Mouse (Mus musculus) kidney, adult 9 months (tissue): ENCODE results near the gene Rin2.

Experiments used
- DNase-seq: peaks from one replicate; pipeline ENCODE4 v3.0.0; 2022

Rin2 gene

GRCm38 (mm10) chr2:145736543-145736942 lies 61.5 kb downstream of the Rin2 start:
- no peak for DNase-seq

GRCm38 (mm10) chr2:145737196-145737595 lies 62.2 kb downstream of the Rin2 start:
- DNase-seq: no peak

GRCm38 (mm10) chr2:145740729-145741128 lies 65.7 kb downstream of the Rin2 start:
- no peak for DNase-seq

GRCm38 (mm10) chr2:145742795-145743710 lies 68.0 kb downstream of the Rin2 start:
- no peak for DNase-seq

- no peak for DNase-seq
Measured at GRCm38 (mm10) chr2:145746406-145746805, 71.4 kb downstream of the Rin2 start.

- no peak for DNase-seq
Measured at GRCm38 (mm10) chr2:145749645-145750044, 74.6 kb downstream of the Rin2 start.

GRCm38 (mm10) chr2:145752572-145752971 lies 77.6 kb downstream of the Rin2 start:
- no peak for DNase-seq

GRCm38 (mm10) chr2:145753973-145754372 lies 79.0 kb downstream of the Rin2 start:
- DNase-seq: no peak

- no peak for DNase-seq
Measured at GRCm38 (mm10) chr2:145755864-145756822, 81.1 kb downstream of the Rin2 start.

- DNase-seq: peak; percentile 31
Measured at GRCm38 (mm10) chr2:145760121-145760520, 85.1 kb downstream of the Rin2 start.

- no peak for DNase-seq
Measured at GRCm38 (mm10) chr2:145761436-145761835, 86.4 kb downstream of the Rin2 start.

- no peak for DNase-seq
Measured at GRCm38 (mm10) chr2:145769964-145770363, 94.9 kb downstream of the Rin2 start.

- no peak for DNase-seq
Measured at GRCm38 (mm10) chr2:145770730-145771536, 95.9 kb downstream of the Rin2 start.

- peak; percentile 76 for DNase-seq
Measured at GRCm38 (mm10) chr2:145783247-145783646, 108.2 kb downstream of the Rin2 start.

GRCm38 (mm10) chr2:145784246-145784935 lies 109.4 kb downstream of the Rin2 start:
- peak; percentile 45 for DNase-seq

GRCm38 (mm10) chr2:145784964-145785363 lies 109.9 kb downstream of the Rin2 start:
- no peak for DNase-seq

GRCm38 (mm10) chr2:145785758-145786617 lies 111.0 kb downstream of the Rin2 start:
- DNase-seq: peak; percentile 86

GRCm38 (mm10) chr2:145786618-145786932 lies 111.6 kb downstream of the Rin2 start:
- DNase-seq: peak; percentile 84

GRCm38 (mm10) chr2:145787486-145787885 lies 112.5 kb downstream of the Rin2 start:
- DNase-seq: peak; percentile 94

GRCm38 (mm10) chr2:145788562-145789346 lies 113.7 kb downstream of the Rin2 start:
- peak; percentile 80 for DNase-seq
